Mouse (Mus musculus): Measurements from ENCODE around the gene Pafah1b1. TPM values are rescaled to one million over a fixed set of nuclear protein-coding genes. Genes with fewer than 3 reads are reported as not detected.
A peak's percentile ranks its signal among the peaks of the same experiment; 100 is the strongest.

The Pafah1b1 gene
- total RNA-seq, 2 experiments from 2014 or later, result 403 to 445 TPM

DNA sequence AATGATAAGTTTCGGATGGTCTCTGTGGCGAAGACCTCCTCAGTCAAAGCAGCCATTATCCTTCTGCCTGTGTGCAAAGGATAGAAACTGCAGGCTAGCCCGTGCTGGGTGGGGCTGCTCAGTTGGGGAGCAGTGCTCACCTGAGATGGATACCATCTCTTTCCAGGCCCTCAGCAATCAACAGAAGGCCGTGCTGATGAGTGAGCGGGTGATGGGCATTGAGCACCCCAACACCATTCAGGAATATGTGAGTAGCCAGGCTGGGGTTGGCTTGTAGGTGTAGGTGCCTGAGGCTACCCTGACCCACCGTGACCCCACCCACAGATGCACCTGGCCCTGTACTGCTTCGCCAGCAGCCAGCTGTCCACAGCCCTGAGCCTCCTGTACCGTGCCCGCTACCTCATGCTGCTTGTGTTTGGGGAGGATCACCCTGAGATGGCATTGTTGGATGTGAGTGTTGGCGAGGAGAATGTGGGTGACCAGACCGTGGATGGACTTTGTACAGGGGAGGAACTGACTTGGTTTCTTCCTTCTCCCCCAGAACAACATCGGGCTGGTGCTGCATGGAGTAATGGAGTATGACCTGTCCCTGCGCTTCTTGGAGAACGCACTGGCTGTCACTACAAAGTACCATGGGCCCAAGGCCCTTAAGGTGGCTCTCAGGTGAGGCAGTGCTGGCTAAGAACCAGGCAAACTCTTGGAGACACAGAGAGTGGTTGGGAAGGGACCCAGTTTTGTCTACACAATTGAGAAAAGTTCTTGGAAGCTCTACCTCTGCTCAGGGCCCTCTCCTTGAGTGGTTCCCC lies 57.5 kb downstream of the Pafah1b1 start:
- intact Hi-C loops (cut with DNase I), result no loop called here
- DNase-seq (ENCODE audit: low spot score in 2 of 2), result no peak

GRCm38 (mm10) chr11:74666284-74666652 lies 58.2 kb downstream of the Pafah1b1 start:
- DNase-seq (ENCODE audit: low spot score in 2 of 2), result no peak
- intact Hi-C loops (cut with DNase I), result no loop called here

- intact Hi-C loops (cut with DNase I), result no loop called here
- no peak for DNase-seq (ENCODE audit: low spot score in 2 of 2)
Observed at GRCm38 (mm10) chr11:74665631-74666283, 58.7 kb downstream of the Pafah1b1 start.

DNA sequence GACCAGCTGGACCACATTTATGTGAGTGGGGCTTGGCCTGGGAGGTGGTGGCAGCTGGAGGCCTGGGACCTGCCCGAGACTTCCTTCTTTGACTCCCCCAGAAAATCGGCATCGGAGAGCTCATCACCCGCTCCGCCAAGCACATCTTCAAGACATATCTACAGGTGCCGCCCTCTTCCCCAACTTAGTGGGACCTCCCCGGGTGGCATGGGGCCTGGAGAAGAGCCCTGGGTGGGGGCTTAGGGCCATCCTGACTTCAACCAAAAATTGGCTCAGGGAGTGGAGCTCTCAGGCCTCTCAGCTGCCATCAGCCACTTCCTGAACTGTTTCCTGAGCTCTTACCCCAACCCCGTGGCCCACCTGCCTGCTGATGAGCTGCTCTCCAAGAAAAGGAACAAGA lies 59.6 kb downstream of the Pafah1b1 start:
- intact Hi-C loops (cut with DNase I), result no loop called here
- DNase-seq (ENCODE audit: low spot score in 2 of 2), result no peak

GRCm38 (mm10) chr11:74664279-74664678 lies 60.2 kb downstream of the Pafah1b1 start:
- intact Hi-C loops (cut with DNase I), result no loop called here

DNA sequence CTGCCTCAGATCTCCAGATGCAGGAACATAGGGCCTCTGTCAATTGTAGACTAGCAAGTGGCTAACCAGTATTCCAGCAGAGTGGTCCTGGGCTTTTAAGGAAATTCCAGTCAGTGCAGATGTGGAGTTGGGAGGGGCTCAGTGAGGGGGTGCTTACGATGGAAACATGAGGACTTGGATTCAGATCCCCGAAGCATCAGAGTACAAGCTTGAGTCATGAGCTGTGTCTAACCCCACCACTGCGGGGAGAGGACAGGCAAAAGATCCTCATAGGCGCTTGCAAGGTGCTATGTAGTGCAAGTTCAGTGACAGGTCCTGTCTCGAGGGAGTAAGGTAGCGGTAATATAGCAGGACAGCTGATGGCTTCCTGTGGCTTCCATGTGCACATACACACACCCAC lies 62.2 kb downstream of the Pafah1b1 start:
- no peak for DNase-seq (ENCODE audit: low spot score in 2 of 2)
- intact Hi-C loops (cut with DNase I), result no loop called here

More at GRCm38 (mm10) chr11:74664279-74664678, 60.2 kb downstream of the Pafah1b1 start:
- DNase-seq (ENCODE audit: low spot score in 2 of 2), result no peak

DNA sequence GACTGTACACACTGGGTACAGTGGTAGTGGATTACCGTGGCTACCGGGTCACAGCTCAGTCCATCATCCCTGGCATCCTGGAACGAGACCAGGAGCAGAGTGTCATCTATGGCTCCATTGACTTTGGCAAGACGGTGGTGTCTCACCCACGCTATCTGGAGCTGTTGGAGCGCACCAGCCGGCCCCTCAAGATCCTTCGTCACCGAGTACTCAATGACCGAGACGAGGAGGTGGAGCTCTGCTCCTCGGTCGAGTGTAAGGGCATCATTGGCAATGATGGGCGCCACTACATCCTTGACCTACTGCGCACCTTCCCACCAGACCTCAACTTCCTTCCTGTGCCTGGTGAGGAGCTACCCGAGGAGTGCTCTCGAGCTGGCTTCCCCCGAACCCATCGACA lies 62.8 kb downstream of the Pafah1b1 start:
- intact Hi-C loops (cut with DNase I), result no loop called here
- no peak for DNase-seq (ENCODE audit: low spot score in 2 of 2)

- no peak for DNase-seq (ENCODE audit: low spot score in 2 of 2)
- intact Hi-C loops (cut with DNase I), result no loop called here
Observed at GRCm38 (mm10) chr11:74660336-74660735, 64.1 kb downstream of the Pafah1b1 start.

GRCm38 (mm10) chr11:74655941-74656340 lies 68.5 kb downstream of the Pafah1b1 start:
- intact Hi-C loops (cut with DNase I), result no loop called here

DNA sequence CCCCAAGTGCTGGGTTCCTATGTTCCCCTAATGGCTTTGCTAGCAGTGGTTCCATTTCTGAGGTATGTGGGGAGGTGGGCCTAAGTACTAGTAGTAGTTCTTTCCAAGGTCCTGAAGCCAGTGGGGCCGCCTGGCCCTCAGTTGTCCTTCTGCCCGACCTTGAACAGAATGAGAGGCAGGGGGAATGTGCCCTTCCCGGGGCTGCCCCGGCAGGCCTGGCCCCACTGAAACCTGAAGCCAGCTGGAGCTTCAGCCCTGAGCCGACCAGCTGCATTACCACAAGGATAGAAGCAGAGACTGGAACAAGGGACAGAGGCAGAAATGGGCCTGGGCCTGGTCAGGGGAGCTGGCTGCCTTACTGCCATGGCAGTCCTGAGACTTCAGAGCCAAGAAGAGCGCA lies 71.1 kb downstream of the Pafah1b1 start:
- DNase-seq (ENCODE audit: low spot score in 2 of 2), result no peak
- intact Hi-C loops (cut with DNase I), result no loop called here

More at GRCm38 (mm10) chr11:74655941-74656340, 68.5 kb downstream of the Pafah1b1 start:
- no peak for DNase-seq (ENCODE audit: low spot score in 2 of 2)

DNA sequence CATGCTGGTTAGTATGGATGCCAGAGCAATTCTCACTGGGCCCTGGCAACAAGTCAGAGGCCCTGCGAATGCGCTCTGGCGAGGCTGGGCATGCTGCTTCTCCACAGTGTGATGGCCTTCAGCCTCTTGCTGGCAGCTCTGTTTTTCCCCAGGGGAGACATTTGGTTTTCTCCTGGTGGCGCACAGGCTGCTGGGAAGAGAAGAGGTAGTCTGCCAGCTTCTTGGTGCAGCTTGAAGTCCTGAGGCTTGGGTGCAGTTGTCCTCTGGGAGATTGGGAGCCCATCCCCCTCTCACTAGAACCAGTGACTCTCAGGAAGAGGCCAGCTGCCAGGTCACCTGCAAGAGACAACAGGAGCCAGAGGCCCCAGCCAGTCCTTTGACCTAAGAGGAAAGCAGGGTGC lies 71.7 kb downstream of the Pafah1b1 start:
- DNase-seq (ENCODE audit: low spot score in 2 of 2), result peak in 1 of 2 experiments; percentile 37
- intact Hi-C loops (cut with DNase I), result no loop called here

- intact Hi-C loops (cut with DNase I), result no loop called here
- no peak for DNase-seq (ENCODE audit: low spot score in 2 of 2)
Observed at GRCm38 (mm10) chr11:74650576-74651100, 73.8 kb downstream of the Pafah1b1 start.

GRCm38 (mm10) chr11:74649647-74650551 lies 74.6 kb downstream of the Pafah1b1 start:
- intact Hi-C loops (cut with DNase I), result loop anchor here (5.0 kb wide), 2 partner anchors 122 to 182 kb away; partner anchors contain the start of genes Mettl16 and Mnt

GRCm38 (mm10) chr11:74649095-74649646 lies 75.3 kb downstream of the Pafah1b1 start, which contains the start of gene Cluh:
Cluh (plus strand) TSS chr11:74649495.
- intact Hi-C loops (cut with DNase I), result loop anchor here (5.0 kb wide), 2 partner anchors 123 to 183 kb away; partner anchors contain the start of genes Mettl16 and Mnt
- DNase-seq (ENCODE audit: low spot score in 2 of 2), result peak; percentile 96 to 98

More at GRCm38 (mm10) chr11:74649647-74650551, 74.6 kb downstream of the Pafah1b1 start:
- DNase-seq (ENCODE audit: low spot score in 2 of 2), result peak; percentile 33 to 34

DNA sequence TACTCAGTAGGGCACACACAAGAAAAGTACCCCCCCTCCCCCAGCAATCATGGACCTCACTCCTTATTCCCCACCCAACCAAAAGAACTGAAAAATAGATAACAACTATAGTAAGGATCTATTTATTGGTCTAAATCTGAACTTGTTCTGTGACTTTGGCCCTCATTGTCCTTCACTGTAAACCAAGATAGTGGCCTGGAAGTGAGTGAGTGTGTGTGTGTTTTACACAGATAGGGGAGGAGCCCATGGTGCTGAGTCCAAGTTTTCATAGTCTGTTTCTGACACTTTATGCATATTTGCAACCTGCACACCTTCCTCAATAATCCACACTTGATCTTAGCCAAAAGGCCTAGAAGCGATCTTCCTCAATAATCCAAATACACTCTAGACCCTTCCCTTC lies 75.8 kb downstream of the Pafah1b1 start:
- DNase-seq (ENCODE audit: low spot score in 2 of 2), result no peak
- intact Hi-C loops (cut with DNase I), result loop anchor here (5.0 kb wide), 2 partner anchors 124 to 184 kb away; partner anchors contain the start of genes Mettl16 and Mnt

DNA sequence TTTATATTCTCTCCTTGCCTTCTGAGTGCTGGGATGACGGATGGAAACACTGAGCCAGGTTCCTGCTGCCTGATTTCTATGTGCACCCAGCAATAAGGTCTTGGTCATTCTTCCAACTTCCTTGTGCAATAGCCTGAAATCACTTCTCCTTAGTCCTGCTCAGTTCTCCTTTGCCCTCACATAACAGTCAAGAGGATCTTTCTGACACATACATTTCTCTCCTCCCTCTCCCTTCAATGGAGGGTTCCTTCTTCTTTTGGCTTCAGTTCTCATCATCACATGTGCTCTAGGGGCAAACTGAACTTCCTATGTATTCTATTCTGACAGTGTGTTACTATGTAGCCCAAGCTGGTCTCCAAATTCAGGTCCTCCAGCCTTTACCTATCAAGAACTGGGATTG lies 76.5 kb downstream of the Pafah1b1 start:
- intact Hi-C loops (cut with DNase I), result loop anchor here (5.0 kb wide), 2 partner anchors 124 to 184 kb away; partner anchors contain the start of genes Mettl16 and Mnt
- DNase-seq (ENCODE audit: low spot score in 2 of 2), result no peak

- intact Hi-C loops (cut with DNase I), result loop anchor here (5.0 kb wide), 2 partner anchors 83 to 198 kb away; partner anchors contain the start of gene Pafah1b1
- DNase-seq (ENCODE audit: low spot score in 2 of 2), result no peak
Observed at GRCm38 (mm10) chr11:74639628-74640027, 84.8 kb downstream of the Pafah1b1 start.

DNA sequence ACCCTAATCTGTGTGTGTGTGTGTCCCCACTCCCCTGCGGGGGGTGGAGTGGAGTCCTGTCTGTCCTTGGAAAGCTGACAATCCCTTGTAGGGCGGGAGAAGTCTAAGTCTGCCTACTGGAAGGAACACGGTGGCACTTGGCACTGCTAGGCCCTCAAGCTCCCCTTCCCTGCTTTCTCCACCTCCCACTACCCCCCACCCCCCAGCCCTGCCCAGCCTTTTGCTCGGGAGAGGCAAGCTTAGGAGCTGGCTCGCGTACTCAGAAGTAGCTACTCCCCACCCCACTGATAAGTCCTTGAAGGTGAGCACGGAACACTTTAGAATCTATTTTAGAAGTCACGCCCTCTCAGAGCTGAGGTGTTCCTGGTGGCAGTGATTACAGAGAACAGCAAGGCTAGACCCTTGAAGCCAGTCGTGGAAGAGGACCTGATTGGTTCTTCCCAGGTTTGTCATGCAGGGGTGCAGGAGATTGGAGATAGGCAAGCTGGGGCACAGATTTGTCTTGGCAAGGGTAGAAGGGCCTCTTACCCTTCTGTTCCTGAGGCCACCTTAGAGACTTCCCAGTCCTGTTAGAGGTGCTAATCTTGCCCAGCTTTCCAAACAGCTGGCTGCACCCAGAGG lies 85.6 kb downstream of the Pafah1b1 start:
- DNase-seq (ENCODE audit: low spot score in 2 of 2), result no peak

More for the DNA sequence above, 85.6 kb downstream of the Pafah1b1 start:
- intact Hi-C loops (cut with DNase I), result loop anchor here (5.0 kb wide), 2 partner anchors 83 to 198 kb away; partner anchors contain the start of gene Pafah1b1
